Mouse (Mus musculus): ENCODE measurements around the gene Gpx7. TPM values are rescaled to one million over a fixed set of nuclear protein-coding genes. Genes with fewer than 3 reads are reported as not detected.
A peak's percentile ranks its signal among the peaks of the same experiment; 100 is the strongest.

Gene Gpx7
- polyA plus RNA-seq, 1 experiment from 2014 or later, result 47.4 TPM

GRCm38 (mm10) chr4:108387106-108387505, 19.7 kb downstream of the Gpx7 start:
- Histone ChIP-seq H3K9me3 (no peaks in the 10 kb centered on the region), H3K27me3 (replicated peaks) (peaks cover 20% of the 10 kb centered on the region), H3K36me3 (no peaks in the 10 kb centered on the region), H3K27ac (peak overlapping the region; percentile 32; the same call in 1 of the 2 replicates), H3K9ac (peak overlapping the region; percentile 56; the same call in 1 of the 2 replicates), H3K4me3 (no peak overlapping the region), H3K4me1 (peaks cover 21% of the 10 kb centered on the region), H3K4me2 (replicated peaks) (peak overlapping the region; percentile 58)
- 48% methylated on average over 4 of the region's 4 CpGs for WGBS
- peak; percentile 69; the same call in 1 of the 2 replicates for ATAC-seq (ENCODE audit: low FRiP score, low read depth)

- Histone ChIP-seq H3K4me3 (no peak overlapping the region), H3K36me3 (no peaks in the 10 kb centered on the region), H3K27ac (no peak overlapping the region), H3K4me1 (peaks cover 21% of the 10 kb centered on the region), H3K9ac (no peak overlapping the region), H3K4me2 (replicated peaks) (no peak overlapping the region), H3K27me3 (replicated peaks) (peaks cover 23% of the 10 kb centered on the region), H3K9me3 (no peaks in the 10 kb centered on the region)
- WGBS, result 38% methylated on average over 1 of the region's 1 CpGs
- no peak for ATAC-seq (ENCODE audit: low FRiP score, low read depth)
These were observed 20.7 kb downstream of the Gpx7 start for GRCm38 (mm10) chr4:108386087-108386486.

GRCm38 (mm10) chr4:108383183-108383714, 23.5 kb downstream of the Gpx7 start, which contains the start of gene Shisal2a:
Gene Shisal2a (minus strand): TSS chr4:108383349.
- peak within 1 kb of the TSS; percentile 68 for H3K9ac ChIP-seq
- peak within 1 kb of the TSS; percentile 83 for H3K4me2 ChIP-seq (replicated peaks)
- ATAC-seq (ENCODE audit: low FRiP score, low read depth), result no peak
- peaks cover 24% of the 10 kb centered on the region for H3K4me1 ChIP-seq
- H3K4me3 ChIP-seq, result peak within 1 kb of the TSS; percentile 45
- no peaks in the 10 kb centered on the region for H3K36me3 ChIP-seq
- WGBS, result 2% methylated on average over 55 of the region's 55 CpGs
- peaks cover 23% of the 10 kb centered on the region for H3K27me3 ChIP-seq (replicated peaks)
- H3K27ac ChIP-seq, result no peak within 1 kb of the TSS
- H3K9me3 ChIP-seq, result no peaks in the 10 kb centered on the region

- ATAC-seq (ENCODE audit: low FRiP score, low read depth), result no peak
- 33% methylated on average over 1 of the region's 1 CpGs for WGBS
These were observed 26.6 kb downstream of the Gpx7 start for GRCm38 (mm10) chr4:108380146-108380545.

GRCm38 (mm10) chr4:108379476-108379875, 27.3 kb downstream of the Gpx7 start:
- H3K36me3 ChIP-seq, result no peaks in the 10 kb centered on the region
- no peak for ATAC-seq (ENCODE audit: low FRiP score, low read depth)

More at GRCm38 (mm10) chr4:108380146-108380545, 26.6 kb downstream of the Gpx7 start:
- Histone ChIP-seq H3K36me3 (no peaks in the 10 kb centered on the region), H3K4me3 (no peak overlapping the region), H3K27me3 (replicated peaks) (peaks cover 23% of the 10 kb centered on the region), H3K27ac (no peak overlapping the region), H3K4me2 (replicated peaks) (no peak overlapping the region), H3K9me3 (no peaks in the 10 kb centered on the region), H3K9ac (no peak overlapping the region), H3K4me1 (peaks cover 12% of the 10 kb centered on the region)

GRCm38 (mm10) chr4:108372166-108372565, 34.6 kb downstream of the Gpx7 start:
- 82% methylated on average over 3 of the region's 3 CpGs for WGBS
- ATAC-seq (ENCODE audit: low FRiP score, low read depth), result no peak
- H3K4me2 ChIP-seq (replicated peaks), result no peak overlapping the region

More at GRCm38 (mm10) chr4:108379476-108379875, 27.3 kb downstream of the Gpx7 start:
- Histone ChIP-seq H3K4me2 (replicated peaks) (no peak overlapping the region), H3K4me1 (peaks cover 12% of the 10 kb centered on the region), H3K9ac (no peak overlapping the region), H3K9me3 (no peaks in the 10 kb centered on the region), H3K27ac (no peak overlapping the region), H3K4me3 (no peak overlapping the region), H3K27me3 (replicated peaks) (peaks cover 21% of the 10 kb centered on the region)
- WGBS, result 80% methylated on average over 3 of the region's 3 CpGs

GRCm38 (mm10) chr4:108371421-108371820, 35.3 kb downstream of the Gpx7 start:
- H3K4me2 ChIP-seq (replicated peaks), result no peak overlapping the region
- no peak overlapping the region for H3K9ac ChIP-seq
- H3K4me3 ChIP-seq, result no peak overlapping the region
- no peaks in the 10 kb centered on the region for H3K9me3 ChIP-seq
- WGBS, result 92% methylated on average over 3 of the region's 3 CpGs
- H3K27ac ChIP-seq, result no peak overlapping the region
- H3K36me3 ChIP-seq, result no peaks in the 10 kb centered on the region
- ATAC-seq (ENCODE audit: low FRiP score, low read depth), result no peak
- H3K27me3 ChIP-seq (replicated peaks), result no peaks in the 10 kb centered on the region
- no peaks in the 10 kb centered on the region for H3K4me1 ChIP-seq

More at GRCm38 (mm10) chr4:108372166-108372565, 34.6 kb downstream of the Gpx7 start:
- Histone ChIP-seq H3K27me3 (replicated peaks) (no peaks in the 10 kb centered on the region), H3K4me3 (no peak overlapping the region), H3K9me3 (no peaks in the 10 kb centered on the region), H3K9ac (no peak overlapping the region), H3K27ac (no peak overlapping the region), H3K36me3 (no peaks in the 10 kb centered on the region), H3K4me1 (no peaks in the 10 kb centered on the region)

GRCm38 (mm10) chr4:108370409-108370808, 36.4 kb downstream of the Gpx7 start:
- Histone ChIP-seq H3K4me3 (no peak overlapping the region), H3K9ac (no peak overlapping the region), H3K27ac (no peak overlapping the region), H3K4me1 (no peaks in the 10 kb centered on the region), H3K36me3 (no peaks in the 10 kb centered on the region), H3K4me2 (replicated peaks) (no peak overlapping the region), H3K27me3 (replicated peaks) (no peaks in the 10 kb centered on the region), H3K9me3 (no peaks in the 10 kb centered on the region)
- 64% methylated on average over 4 of the region's 4 CpGs for WGBS
- ATAC-seq (ENCODE audit: low FRiP score, low read depth), result no peak

- no peak for ATAC-seq (ENCODE audit: low FRiP score, low read depth)
- Histone ChIP-seq H3K4me3 (no peak overlapping the region), H3K9me3 (no peaks in the 10 kb centered on the region), H3K36me3 (no peaks in the 10 kb centered on the region), H3K4me2 (replicated peaks) (no peak overlapping the region), H3K9ac (no peak overlapping the region), H3K4me1 (peaks cover under 1% of the 10 kb centered on the region; the same call in 1 of the 2 replicates), H3K27ac (no peak overlapping the region), H3K27me3 (replicated peaks) (no peaks in the 10 kb centered on the region)
- WGBS, result 25% methylated on average over 5 of the region's 5 CpGs
These were observed 37.5 kb downstream of the Gpx7 start for GRCm38 (mm10) chr4:108369254-108369653.

- H3K4me2 ChIP-seq (replicated peaks), result 0 out of 2 replicates have a peak overlapping the region, but pooled peaks have one; percentile 14
- no peak for ATAC-seq (ENCODE audit: low FRiP score, low read depth)
- peaks cover 28% of the 10 kb centered on the region for H3K4me1 ChIP-seq
- no peak overlapping the region; the same call in 1 of the 2 replicates for H3K27ac ChIP-seq
- no peaks in the 10 kb centered on the region for H3K36me3 ChIP-seq
- H3K4me3 ChIP-seq, result no peak overlapping the region
- no peak overlapping the region; the same call in 1 of the 2 replicates for H3K9ac ChIP-seq
- 19% methylated on average over 5 of the region's 5 CpGs for WGBS
- no peaks in the 10 kb centered on the region for H3K27me3 ChIP-seq (replicated peaks)
- no peaks in the 10 kb centered on the region for H3K9me3 ChIP-seq
These were observed 42.7 kb downstream of the Gpx7 start for GRCm38 (mm10) chr4:108364111-108364476.

- Histone ChIP-seq H3K9me3 (no peaks in the 10 kb centered on the region), H3K27ac (no peak overlapping the region; the same call in 1 of the 2 replicates), H3K4me2 (replicated peaks) (peak overlapping the region; percentile 44), H3K36me3 (no peaks in the 10 kb centered on the region), H3K4me3 (no peak overlapping the region), H3K9ac (peak overlapping the region; percentile 17; the same call in 1 of the 2 replicates), H3K27me3 (replicated peaks) (no peaks in the 10 kb centered on the region), H3K4me1 (peaks cover 33% of the 10 kb centered on the region)
- ATAC-seq (ENCODE audit: low FRiP score, low read depth), result no peak
- WGBS, result 11% methylated on average over 7 of the region's 7 CpGs
These were observed 43.2 kb downstream of the Gpx7 start for GRCm38 (mm10) chr4:108363355-108364110.

All from neural tube, embryonic 12.5 days (tissue).